Mouse (Mus musculus) hindbrain, embryonic 12.5 days (tissue): ENCODE data around the gene Shisa5. TPM values are rescaled to one million over a fixed set of nuclear protein-coding genes. Genes with fewer than 3 reads are reported as not detected.

Experiments used
- ATAC-seq: fragments of 200-750 bp; cut with Nextera tagmentation; 2 replicates; pipeline ENCODE4 v1.8.0; 2017; ENCODE audit warnings: moderate TSS enrichment; ENCODE audit not compliant: low FRiP score
- H3K27ac ChIP-seq: fragments of 300-500 bp; sonication (generic); 2 replicates; pipeline ENCODE4 v1.5.1; 2016; ENCODE audit warnings: mild to moderate bottlenecking
- H3K27me3 ChIP-seq: fragments of 300-500 bp; sonication (generic); 2 replicates; pipeline ENCODE4 v1.6.1; 2016; ENCODE audit warnings: mild to moderate bottlenecking
- H3K36me3 ChIP-seq: fragments of 300-500 bp; sonication (generic); 2 replicates; pipeline ENCODE4 v1.6.1; 2016; ENCODE audit warnings: mild to moderate bottlenecking
- H3K4me1 ChIP-seq: fragments of 300-500 bp; sonication (generic); 2 replicates; pipeline ENCODE4 v1.6.1; 2016
- H3K4me2 ChIP-seq: fragments of 300-500 bp; sonication (generic); replicated peaks from 2 replicates; pipeline ENCODE4 v1.6.1; 2016; ENCODE audit warnings: mild to moderate bottlenecking
- H3K4me3 ChIP-seq: fragments of 300-500 bp; sonication (generic); 2 replicates; pipeline ENCODE4 v1.5.1; 2016; ENCODE audit warnings: mild to moderate bottlenecking
- H3K9ac ChIP-seq: fragments of 300-500 bp; sonication (generic); 2 replicates; pipeline ENCODE4 v1.6.1; 2016; ENCODE audit warnings: mild to moderate bottlenecking, moderate library complexity
- H3K9me3 ChIP-seq: fragments of 300-500 bp; sonication (generic); replicated peaks from 2 replicates; pipeline ENCODE4 v1.6.1; 2016; ENCODE audit warnings: mild to moderate bottlenecking
- WGBS: fragments of 180-500 bp; shearing (Covaris S2); methylation state at CpG from one replicate; pipeline ENCODE4 v1.1.7; 2016; 5-methylcytosine and 5-hydroxymethylcytosine counted together
- polyA plus RNA-seq: library from polyadenylated mRNA; unstranded; fragments of >200 nt; fragmentation: Nextera tagmentation; extraction: Ambion mirVana; gene quantifications from 2 replicates; pipeline ENCODE4 v1.2.1, GENCODE M21; 2016

Shisa5 gene
- polyA plus RNA-seq, 1 experiment from 2014 or later = 52.3 TPM

DNA sequence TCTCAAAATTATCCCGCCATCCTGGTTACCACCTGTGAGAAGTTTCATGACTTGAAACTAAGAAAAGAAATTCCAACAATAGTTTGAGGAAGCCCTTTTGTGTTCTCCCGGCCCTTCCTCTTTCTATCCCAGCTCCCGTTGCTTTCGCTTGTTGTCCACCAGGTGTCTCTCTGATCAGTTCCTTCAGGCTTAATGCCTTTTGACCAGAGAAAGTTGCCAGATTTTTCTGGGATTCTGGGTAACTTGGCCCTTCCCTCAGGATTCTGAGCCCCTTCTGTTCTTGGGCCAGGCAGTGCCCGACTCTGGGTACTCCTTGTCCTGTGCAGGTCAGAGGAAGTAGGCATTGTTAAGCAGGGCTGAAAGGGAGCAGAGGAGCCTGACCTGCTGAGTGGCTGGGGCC, 49.6 kb downstream of the Shisa5 start:
- H3K36me3 ChIP-seq = peaks cover 27% of the 10 kb centered on the region
- H3K4me1 ChIP-seq = peaks cover 17% of the 10 kb centered on the region
- no peak overlapping the region for H3K4me2 ChIP-seq
- no peak overlapping the region for H3K4me3 ChIP-seq
- no peak overlapping the region for H3K27ac ChIP-seq
- H3K9ac ChIP-seq = no peak overlapping the region
- no peaks in the 10 kb centered on the region for H3K9me3 ChIP-seq
- no peaks in the 10 kb centered on the region for H3K27me3 ChIP-seq
- no peak for ATAC-seq
- WGBS = 12% methylated on average over 5 of the region's 5 CpGs

DNA sequence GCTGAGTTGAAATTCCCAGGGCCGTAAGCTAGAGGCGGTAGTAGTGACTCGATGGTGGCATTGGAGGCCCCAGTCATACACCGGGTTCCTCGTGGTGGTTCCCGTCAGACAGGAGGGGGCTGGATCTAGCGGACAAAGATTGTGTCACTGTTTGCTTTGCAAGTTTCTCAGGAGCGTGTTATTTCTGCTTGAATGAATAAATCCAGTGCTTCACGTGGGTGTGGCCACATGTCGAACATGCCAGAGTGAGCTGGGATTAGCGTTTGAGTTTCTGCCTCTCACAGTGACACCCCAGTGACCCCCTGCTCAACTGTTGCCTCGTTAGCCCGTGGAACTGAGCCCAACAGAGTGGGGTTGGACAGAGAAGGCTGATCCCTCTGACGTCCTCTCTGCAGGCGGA, 52.1 kb downstream of the Shisa5 start:
- Histone ChIP-seq H3K27me3 (no peaks in the 10 kb centered on the region), H3K4me3 (no peak overlapping the region), H3K27ac (no peak overlapping the region), H3K9me3 (no peaks in the 10 kb centered on the region), H3K4me2 (no peak overlapping the region), H3K36me3 (peaks cover 27% of the 10 kb centered on the region), H3K9ac (no peak overlapping the region), H3K4me1 (peaks cover 29% of the 10 kb centered on the region)
- ATAC-seq = no peak
- WGBS = 59% methylated on average over 15 of the region's 15 CpGs

DNA sequence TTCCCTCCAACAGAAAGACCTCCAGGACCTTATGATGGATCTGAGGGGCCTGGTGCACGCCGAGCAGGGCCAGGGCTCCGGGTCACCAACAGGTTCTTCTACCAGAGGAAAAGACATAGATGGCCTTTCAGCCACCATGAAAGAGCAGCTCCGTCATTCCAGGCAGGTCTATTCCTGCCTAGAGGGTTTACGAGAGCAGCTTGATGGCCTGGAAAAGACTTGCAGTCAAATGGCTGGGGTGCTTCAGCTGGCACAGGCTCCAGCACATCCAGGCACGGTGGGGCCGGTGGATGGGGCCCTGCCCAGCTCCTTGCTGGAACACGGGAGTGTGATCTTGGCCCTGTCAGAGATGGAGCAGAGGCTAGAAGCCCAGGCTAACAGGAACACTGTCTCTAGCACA, 53.4 kb downstream of the Shisa5 start:
- Histone ChIP-seq H3K27ac (no peak overlapping the region), H3K4me3 (no peak overlapping the region), H3K9ac (no peak overlapping the region), H3K9me3 (no peaks in the 10 kb centered on the region), H3K27me3 (no peaks in the 10 kb centered on the region), H3K4me1 (peaks cover 34% of the 10 kb centered on the region), H3K36me3 (peaks cover 27% of the 10 kb centered on the region), H3K4me2 (no peak overlapping the region)
- no peak for ATAC-seq
- 87% methylated on average over 8 of the region's 8 CpGs for WGBS

DNA sequence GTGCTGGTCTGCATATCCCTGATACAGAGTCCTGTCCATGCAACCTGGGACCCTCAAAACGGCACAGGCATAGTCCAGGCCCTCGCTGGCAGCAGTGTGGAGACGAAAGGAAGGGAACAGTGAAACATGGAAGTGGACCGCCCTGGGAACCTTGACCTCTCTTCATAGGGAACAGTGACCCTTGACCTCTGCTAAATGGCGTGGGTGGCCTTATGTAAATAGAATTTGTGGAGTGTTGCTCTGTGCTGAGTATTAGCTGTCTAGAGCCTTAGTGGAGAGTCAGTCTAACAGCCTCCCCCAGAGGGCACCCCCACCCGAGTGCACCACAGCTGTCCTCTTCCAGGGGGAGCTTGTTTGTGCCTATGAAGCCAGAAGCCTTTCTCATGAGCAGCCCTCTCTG, 54.4 kb downstream of the Shisa5 start:
- no peak for ATAC-seq
- H3K4me2 ChIP-seq = no peak overlapping the region
- H3K27me3 ChIP-seq = no peaks in the 10 kb centered on the region
- H3K4me3 ChIP-seq = no peak overlapping the region
- H3K4me1 ChIP-seq = peaks cover 40% of the 10 kb centered on the region
- WGBS = 26% methylated on average over 6 of the region's 6 CpGs
- H3K36me3 ChIP-seq = peaks cover 27% of the 10 kb centered on the region
- H3K9ac ChIP-seq = no peak overlapping the region
- no peaks in the 10 kb centered on the region for H3K9me3 ChIP-seq
- no peak overlapping the region for H3K27ac ChIP-seq

DNA sequence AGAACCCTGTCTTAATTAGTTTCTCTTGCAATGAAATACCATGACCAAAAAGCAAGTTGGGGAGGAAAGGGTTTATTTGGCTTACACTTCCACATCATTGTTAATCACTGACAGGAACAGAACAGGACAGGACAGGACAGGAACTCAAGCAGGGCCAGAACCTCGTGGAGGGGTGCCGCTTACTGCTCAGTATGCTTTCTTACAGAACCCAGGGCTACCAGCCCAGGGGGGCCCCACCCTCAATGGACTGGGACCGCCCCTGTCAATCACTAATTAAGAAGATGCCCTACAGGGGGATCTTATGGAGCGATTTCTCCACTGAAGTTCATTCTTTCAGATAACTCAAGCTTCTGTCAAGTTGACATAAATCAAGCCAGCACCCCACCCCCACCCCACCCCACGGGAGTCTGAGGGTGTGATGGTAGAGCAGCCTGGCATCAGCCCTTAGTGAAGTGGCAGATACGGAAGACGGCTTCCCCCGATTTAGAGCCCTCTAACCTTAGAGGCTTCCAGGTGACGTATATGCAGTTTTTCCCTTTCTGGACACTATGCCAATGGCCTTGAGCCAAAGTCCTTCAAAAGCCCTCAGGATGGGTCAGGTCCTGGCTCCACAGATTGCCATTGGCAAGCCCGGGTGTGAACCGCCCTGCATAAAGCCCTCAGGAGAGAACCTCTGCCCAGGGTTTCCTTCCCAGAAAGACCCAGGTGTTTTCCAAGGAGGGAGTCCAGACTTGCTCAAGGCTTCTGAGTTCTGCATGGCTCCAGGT, 55.6 kb downstream of the Shisa5 start:
- Histone ChIP-seq H3K36me3 (peaks cover 28% of the 10 kb centered on the region), H3K9me3 (no peaks in the 10 kb centered on the region), H3K4me3 (peak overlapping the region; percentile 46), H3K9ac (peak overlapping the region; percentile 83), H3K4me2 (peak overlapping the region; percentile 94), H3K27me3 (no peaks in the 10 kb centered on the region), H3K4me1 (peaks cover 46% of the 10 kb centered on the region), H3K27ac (peak overlapping the region; percentile 98)
- no peak for ATAC-seq
- WGBS = 14% methylated on average over 11 of the region's 11 CpGs

DNA sequence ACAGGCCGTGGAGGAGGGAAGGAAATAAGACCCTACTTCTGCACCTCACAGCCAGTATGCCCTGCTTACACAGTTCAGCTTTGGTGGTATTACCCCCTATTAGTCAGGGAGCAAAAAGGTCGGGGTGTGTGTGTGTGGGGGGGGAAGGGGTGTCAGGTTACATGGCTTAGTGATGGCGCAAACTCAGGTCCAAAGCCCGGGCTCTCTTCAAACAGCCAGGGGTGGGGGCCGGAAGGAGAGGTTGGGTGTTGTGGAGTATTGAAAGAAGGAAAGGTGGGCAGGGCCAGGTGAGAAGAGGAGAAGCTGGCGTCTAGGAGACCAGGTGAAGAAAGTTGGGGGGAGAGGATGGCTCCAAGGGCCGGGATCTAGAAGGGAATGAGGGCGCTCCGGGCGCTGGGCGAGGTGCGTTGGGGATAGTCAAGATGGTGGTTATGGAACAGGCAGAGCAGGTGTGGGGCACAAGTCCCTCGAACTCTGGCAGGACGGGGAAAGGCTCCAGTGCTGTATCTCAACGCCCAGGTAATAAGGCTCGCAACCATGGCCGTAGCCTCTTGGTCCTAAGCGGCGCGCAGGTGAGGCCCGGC, 56.3 kb downstream of the Shisa5 start:
- Histone ChIP-seq H3K27ac (peak overlapping the region; percentile 98), H3K9ac (peak overlapping the region; percentile 83), H3K4me3 (peak overlapping the region; percentile 46), H3K9me3 (no peaks in the 10 kb centered on the region), H3K4me1 (peaks cover 53% of the 10 kb centered on the region), H3K27me3 (no peaks in the 10 kb centered on the region), H3K4me2 (peak overlapping the region; percentile 94), H3K36me3 (peaks cover 35% of the 10 kb centered on the region)
- WGBS = under 1% methylated on average over 21 of the region's 21 CpGs
- ATAC-seq = peak; percentile 0; the same call in 1 of the 2 replicates

DNA sequence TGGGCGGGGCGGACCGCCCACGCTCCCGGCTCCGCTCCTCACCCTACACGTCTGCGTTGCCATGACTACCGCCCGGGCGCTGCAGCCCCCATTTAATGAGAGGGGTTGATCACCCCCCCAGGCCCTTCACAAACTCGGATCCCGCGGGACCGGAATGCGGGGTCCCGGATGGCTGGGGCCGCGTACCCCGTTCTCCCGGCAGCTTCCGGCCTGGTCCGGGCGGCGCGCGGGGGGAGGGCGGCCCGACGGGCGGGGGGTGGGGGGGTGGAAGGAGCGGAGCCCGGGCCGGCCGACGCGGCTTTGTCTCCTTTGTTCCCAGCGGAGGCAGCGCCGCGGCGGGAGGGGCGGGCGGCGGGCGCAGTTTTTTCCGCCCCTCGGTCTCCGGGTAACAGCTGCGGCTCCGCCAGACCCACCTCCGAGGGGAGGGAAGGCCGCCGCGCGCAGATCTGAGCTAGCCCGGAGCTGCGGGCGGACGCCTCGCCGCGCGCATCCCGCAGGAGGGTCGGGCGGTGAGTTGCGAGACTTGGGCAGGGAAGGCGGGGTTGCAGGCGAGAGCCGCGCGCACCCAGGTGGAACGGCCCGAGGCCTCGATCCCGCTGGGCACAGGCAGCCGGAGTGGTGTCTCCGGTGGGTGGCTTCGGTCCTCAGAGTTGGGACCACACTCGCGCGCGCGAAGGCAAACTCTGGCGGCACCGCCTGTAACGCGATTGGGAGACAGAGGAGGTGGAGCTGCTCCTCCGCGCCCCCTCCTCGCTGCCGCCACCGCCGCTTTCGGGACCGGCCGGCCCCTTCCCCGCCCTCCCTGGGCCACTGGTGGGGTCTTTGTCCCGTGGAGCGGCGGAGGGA, 57.0 kb downstream of the Shisa5 start, which contains the start of gene Plxnb1:
TSS of gene Plxnb1 (plus strand) at position 253 of the 846 bp plus-strand sequence.
- Histone ChIP-seq H3K4me3 (peak within 1 kb of the TSS; percentile 46), H3K27me3 (no peaks in the 10 kb centered on the region), H3K4me1 (peaks cover 57% of the 10 kb centered on the region), H3K9ac (peak within 1 kb of the TSS; percentile 83), H3K36me3 (peaks cover 36% of the 10 kb centered on the region), H3K4me2 (peak within 1 kb of the TSS; percentile 94), H3K27ac (peak within 1 kb of the TSS; percentile 98), H3K9me3 (no peaks in the 10 kb centered on the region)
- ATAC-seq = peak; percentile 65
- WGBS = 0% methylated on average over 79 of the region's 102 CpGs

DNA sequence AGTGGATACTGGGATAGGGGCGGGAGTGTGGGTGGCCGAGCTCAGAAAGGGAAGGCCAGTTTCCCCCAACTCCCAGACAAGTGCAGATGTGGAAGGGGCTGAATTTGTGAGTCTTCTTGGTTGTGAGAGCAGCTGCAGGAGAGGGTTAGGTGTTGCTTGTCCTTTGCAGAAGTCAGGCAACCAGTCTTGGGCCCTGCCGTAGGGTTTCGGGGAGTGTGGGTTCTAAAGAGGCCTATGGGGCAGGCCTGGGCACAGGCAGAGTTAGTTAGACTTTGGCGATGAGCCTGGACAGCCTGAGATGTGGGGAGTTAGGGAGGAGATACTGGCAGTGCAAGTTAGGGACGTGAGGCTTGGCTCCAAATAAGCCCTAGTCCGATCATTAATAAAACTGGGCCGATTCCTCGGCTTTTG, 57.9 kb downstream of the Shisa5 start:
- Histone ChIP-seq H3K27me3 (no peaks in the 10 kb centered on the region), H3K4me3 (peak overlapping the region; percentile 46), H3K27ac (peak overlapping the region; percentile 98), H3K36me3 (peaks cover 36% of the 10 kb centered on the region), H3K4me1 (peaks cover 58% of the 10 kb centered on the region), H3K9ac (peak overlapping the region; percentile 83), H3K4me2 (peak overlapping the region; percentile 94), H3K9me3 (no peaks in the 10 kb centered on the region)
- WGBS = 10% methylated on average over 9 of the region's 9 CpGs
- no peak for ATAC-seq

DNA sequence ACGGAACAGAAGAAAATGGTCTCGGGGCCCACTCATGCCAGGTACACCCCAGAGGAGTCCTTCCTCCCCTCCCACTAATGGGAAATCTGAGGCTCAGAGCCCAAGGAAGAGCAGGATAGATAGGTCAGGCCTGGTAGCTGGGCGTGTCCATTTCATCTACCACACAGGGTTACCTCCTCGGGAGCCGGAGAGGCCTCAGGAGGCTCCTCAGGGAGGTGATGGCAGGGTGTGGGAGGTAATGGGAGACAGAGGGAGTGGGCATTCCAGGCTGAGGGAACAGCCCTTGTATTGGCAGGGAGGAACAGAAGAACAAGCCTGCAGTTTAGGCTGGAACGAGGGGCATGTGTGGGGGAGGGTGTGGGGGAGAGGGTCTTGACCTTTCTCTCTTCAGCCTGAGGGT, 58.5 kb downstream of the Shisa5 start:
- ATAC-seq = no peak
- H3K27me3 ChIP-seq = no peaks in the 10 kb centered on the region
- 20% methylated on average over 6 of the region's 6 CpGs for WGBS
- peak overlapping the region; percentile 46 for H3K4me3 ChIP-seq
- peaks cover 58% of the 10 kb centered on the region for H3K4me1 ChIP-seq
- peak overlapping the region; percentile 94 for H3K4me2 ChIP-seq
- H3K9ac ChIP-seq = peak overlapping the region; percentile 83
- peak overlapping the region; percentile 98 for H3K27ac ChIP-seq
- H3K9me3 ChIP-seq = no peaks in the 10 kb centered on the region
- peaks cover 35% of the 10 kb centered on the region for H3K36me3 ChIP-seq

DNA sequence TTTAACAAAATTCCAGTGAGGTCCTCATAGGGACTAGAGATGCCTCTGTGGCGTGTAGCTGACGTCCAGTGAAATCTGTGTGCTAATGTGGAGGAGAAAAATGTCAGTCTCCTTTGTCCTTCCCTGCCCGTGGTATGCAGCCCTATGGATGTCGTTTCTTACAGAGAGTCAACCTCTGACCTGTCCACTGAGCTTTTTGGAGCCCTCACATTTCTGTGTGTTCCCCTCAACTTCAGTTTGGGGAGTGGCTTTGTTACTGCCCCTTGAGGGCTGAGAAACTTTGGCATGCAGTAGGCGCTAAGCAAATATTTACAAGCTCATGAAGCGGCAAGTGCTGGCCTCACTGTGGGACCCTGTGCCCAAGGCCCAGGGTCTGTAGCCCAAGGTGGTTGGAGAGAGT, 58.9 kb downstream of the Shisa5 start:
- peaks cover 36% of the 10 kb centered on the region for H3K36me3 ChIP-seq
- H3K4me3 ChIP-seq = peak overlapping the region; percentile 46
- ATAC-seq = no peak
- H3K9me3 ChIP-seq = no peaks in the 10 kb centered on the region
- WGBS = 13% methylated on average over 6 of the region's 6 CpGs
- peak overlapping the region; percentile 94 for H3K4me2 ChIP-seq
- H3K27me3 ChIP-seq = no peaks in the 10 kb centered on the region
- peak overlapping the region; percentile 98 for H3K27ac ChIP-seq
- peak overlapping the region; percentile 83 for H3K9ac ChIP-seq
- peaks cover 58% of the 10 kb centered on the region for H3K4me1 ChIP-seq

DNA sequence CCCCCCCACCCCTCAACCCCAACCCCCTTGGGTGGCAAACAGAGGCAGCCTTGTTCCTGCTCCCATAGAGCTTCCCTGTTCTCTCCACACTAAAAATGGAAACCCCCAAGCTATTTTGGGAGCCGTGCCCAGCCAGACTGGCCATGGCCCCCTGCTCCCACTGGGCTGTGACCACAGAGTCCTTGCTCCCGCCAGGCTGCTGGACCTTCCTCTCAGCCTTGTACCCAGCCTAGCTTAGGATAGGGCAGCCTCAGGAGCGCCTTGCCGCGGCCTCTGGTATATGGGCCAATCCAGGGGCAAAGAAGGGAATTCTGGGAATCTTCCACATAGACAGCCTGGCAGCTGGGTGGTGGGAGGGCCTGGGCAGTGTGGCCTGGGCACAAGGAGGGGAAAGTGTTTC, 59.5 kb downstream of the Shisa5 start:
- no peaks in the 10 kb centered on the region for H3K27me3 ChIP-seq
- peaks cover 38% of the 10 kb centered on the region for H3K36me3 ChIP-seq
- peak overlapping the region; percentile 98 for H3K27ac ChIP-seq
- peak overlapping the region; percentile 94 for H3K4me2 ChIP-seq
- WGBS = 55% methylated on average over 5 of the region's 5 CpGs
- H3K9me3 ChIP-seq = no peaks in the 10 kb centered on the region
- H3K4me3 ChIP-seq = peak overlapping the region; percentile 46
- H3K4me1 ChIP-seq = peaks cover 58% of the 10 kb centered on the region
- peak overlapping the region; percentile 83 for H3K9ac ChIP-seq
- ATAC-seq = no peak

DNA sequence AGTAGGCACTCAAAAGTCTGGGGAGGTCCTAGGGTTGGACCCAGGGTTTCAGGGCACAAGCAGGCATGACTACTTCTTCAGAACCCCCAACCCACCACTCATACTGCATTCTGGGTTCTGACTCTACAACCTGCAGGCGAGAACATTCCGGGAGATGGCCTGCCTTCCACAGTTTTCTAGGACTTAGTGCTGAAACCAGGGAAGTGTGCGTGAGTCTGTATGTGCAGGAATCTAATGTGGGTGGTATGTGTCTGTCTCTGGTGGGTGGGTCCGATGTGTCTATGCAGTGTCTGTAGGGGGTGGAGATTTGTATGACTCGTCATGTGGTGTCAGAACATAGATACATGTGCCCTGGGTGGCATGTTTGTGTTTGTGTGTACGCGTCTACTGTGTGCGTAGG, 60.0 kb downstream of the Shisa5 start:
- 86% methylated on average over 8 of the region's 8 CpGs for WGBS
- H3K27me3 ChIP-seq = no peaks in the 10 kb centered on the region
- peak overlapping the region; percentile 83 for H3K9ac ChIP-seq
- H3K4me1 ChIP-seq = peaks cover 55% of the 10 kb centered on the region
- peak overlapping the region; percentile 98; the same call in 1 of the 2 replicates for H3K27ac ChIP-seq
- peak overlapping the region; percentile 46 for H3K4me3 ChIP-seq
- H3K36me3 ChIP-seq = peaks cover 43% of the 10 kb centered on the region
- peak overlapping the region; percentile 94 for H3K4me2 ChIP-seq
- no peak for ATAC-seq
- no peaks in the 10 kb centered on the region for H3K9me3 ChIP-seq
